Mouse (Mus musculus): Measurements from ENCODE around the gene Rai1. TPM values are rescaled to one million over a fixed set of nuclear protein-coding genes. Genes with fewer than 3 reads are reported as not detected.

The Rai1 gene
- polyA plus RNA-seq, 1 experiment from 2014 or later: 5.1 TPM

DNA sequence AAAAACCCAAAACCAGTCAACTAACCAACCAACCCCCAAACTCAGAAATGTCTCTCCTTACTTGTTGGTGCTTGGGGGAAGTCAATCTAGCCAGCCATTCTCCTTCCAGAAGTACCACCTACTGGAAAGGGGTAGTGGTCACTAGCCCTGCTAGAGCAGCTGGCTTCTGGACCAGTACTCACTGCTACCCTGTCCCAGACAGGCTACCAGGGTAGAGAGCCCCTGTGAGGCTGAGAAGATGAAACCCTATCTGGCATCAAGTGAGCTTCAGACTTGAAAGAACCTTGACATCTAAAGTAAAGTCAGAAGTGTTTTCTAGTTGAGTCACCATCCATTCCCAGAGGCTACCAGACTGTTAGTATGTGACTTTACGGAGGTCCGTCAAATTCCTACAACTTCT is 6.8 kb downstream of the Rai1 start:
- ATAC-seq (ENCODE audit: low read depth): no peak
- WGBS (ENCODE audit: insufficient replicate concordance): 94% methylated on average over 2 of the region's 2 CpGs
- H3K9ac ChIP-seq: no peak overlapping the region; the same call in 1 of the 2 replicates
- no peaks in the 10 kb centered on the region for H3K36me3 ChIP-seq
- H3K27ac ChIP-seq: peak overlapping the region; percentile 93; the same call in 1 of the 2 replicates
- no peaks in the 10 kb centered on the region for H3K27me3 ChIP-seq
- no peak for DNase-seq
- H3K4me3 ChIP-seq (replicated peaks): no peak overlapping the region
- H3K9me3 ChIP-seq (replicated peaks): no peaks in the 10 kb centered on the region
- H3K4me2 ChIP-seq: no peak overlapping the region
- peaks cover 94% of the 10 kb centered on the region for H3K4me1 ChIP-seq (replicated peaks)

DNA sequence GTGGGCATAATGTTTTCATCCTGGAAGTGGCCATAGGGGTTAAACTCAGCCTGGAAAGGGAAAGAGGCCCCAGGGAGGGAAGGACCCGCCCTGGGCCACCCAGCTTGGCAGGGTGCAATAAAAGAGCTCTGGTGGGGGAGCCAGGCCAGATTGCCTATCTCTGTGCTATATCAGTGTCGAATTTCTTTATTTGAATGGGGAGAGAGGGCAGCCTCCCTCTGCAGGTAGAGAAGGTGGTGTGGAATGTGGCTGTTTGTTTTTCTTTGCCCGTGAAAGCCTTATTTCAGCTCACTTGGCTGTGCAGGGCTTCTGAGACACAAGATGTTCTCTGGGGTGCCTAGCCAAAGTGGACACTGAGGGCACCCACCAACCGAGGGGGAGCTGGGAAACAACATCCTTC is 8.8 kb downstream of the Rai1 start:
- Histone ChIP-seq H3K9me3 (replicated peaks) (no peaks in the 10 kb centered on the region), H3K4me1 (replicated peaks) (peaks cover 88% of the 10 kb centered on the region), H3K36me3 (no peaks in the 10 kb centered on the region), H3K27ac (peak overlapping the region; percentile 93), H3K9ac (peak overlapping the region; percentile 84), H3K4me2 (peak overlapping the region; percentile 94), H3K27me3 (no peaks in the 10 kb centered on the region), H3K4me3 (replicated peaks) (peak overlapping the region; percentile 67)
- DNase-seq (no peak), ATAC-seq (ENCODE audit: low read depth) (no peak)
- 4% methylated on average over 4 of the region's 4 CpGs for WGBS (ENCODE audit: insufficient replicate concordance)

DNA sequence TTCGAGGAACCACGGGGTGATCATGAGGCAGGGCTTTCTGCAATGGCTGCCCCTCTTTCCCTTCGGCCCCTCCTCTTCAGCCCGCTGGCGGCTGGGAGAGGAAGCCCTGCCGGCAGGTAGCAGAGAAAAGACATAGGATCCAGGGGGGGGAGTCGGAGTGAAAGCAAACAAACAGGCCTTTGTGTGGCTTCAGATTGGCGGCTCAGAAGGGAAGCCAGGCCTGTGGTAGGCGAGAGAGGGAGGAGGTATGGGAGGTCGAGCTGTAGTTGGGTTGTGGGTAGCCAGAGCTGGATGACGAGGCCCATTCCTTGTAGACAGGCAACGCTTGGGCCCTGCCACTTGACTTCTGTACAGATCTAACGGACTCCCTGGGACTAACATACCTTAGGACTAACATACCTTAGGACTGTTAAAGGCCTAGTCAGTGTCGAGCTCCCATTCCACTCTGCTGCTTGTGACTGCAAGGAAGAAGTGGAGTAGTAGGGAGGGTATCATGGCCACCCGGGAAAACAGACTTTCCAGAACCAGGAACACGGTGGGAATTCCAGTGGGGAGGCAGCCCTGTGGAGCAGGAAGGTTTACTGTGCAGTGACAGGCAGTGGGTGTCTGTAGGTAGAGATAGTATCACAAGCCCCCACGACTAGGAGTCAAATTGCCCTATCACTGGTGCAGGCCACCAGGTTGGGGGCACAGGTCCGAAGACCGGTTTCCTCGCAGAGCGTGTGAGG is 9.6 kb downstream of the Rai1 start:
- Histone ChIP-seq H3K36me3 (no peaks in the 10 kb centered on the region), H3K4me2 (peak overlapping the region; percentile 94), H3K4me1 (replicated peaks) (peaks cover 81% of the 10 kb centered on the region), H3K9ac (peak overlapping the region; percentile 84), H3K27ac (peak overlapping the region; percentile 93), H3K4me3 (replicated peaks) (peak overlapping the region; percentile 67), H3K9me3 (replicated peaks) (no peaks in the 10 kb centered on the region), H3K27me3 (no peaks in the 10 kb centered on the region)
- peak; percentile 39 for DNase-seq
- peak; percentile 15 for ATAC-seq (ENCODE audit: low read depth)
- 2% methylated on average over 21 of the region's 21 CpGs for WGBS (ENCODE audit: insufficient replicate concordance)

DNA sequence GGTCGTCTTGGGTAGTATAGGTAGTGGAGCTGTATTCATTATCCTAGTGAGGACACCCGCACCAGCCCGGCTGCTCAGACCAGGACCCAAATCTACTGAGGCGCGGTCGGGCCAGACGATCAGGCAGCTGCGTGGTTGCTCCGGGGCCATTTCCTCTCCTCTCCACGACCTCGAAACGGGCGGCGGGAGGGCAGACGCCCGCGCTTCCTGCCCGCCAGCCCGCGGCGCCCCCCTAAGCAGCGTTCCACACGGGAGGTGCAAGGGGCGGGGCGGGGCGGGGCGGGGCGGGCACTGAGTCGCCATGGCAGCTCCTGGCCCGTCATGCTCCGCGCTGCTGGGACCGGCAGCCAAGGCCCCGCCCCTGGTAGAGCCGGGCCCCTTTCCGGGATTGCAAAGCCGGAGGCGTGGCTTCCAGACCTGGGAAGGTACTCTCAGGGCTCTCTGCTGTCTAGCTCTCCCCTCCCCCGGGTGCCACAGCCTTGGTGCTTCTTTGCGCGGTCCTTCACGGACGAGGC is 10.3 kb downstream of the Rai1 start:
- ATAC-seq (ENCODE audit: low read depth) (peak; percentile 94), DNase-seq (peak; percentile 96)
- Histone ChIP-seq H3K4me3 (replicated peaks) (peak overlapping the region; percentile 67), H3K9ac (peak overlapping the region; percentile 84), H3K4me2 (peak overlapping the region; percentile 94), H3K36me3 (no peaks in the 10 kb centered on the region), H3K4me1 (replicated peaks) (peaks cover 81% of the 10 kb centered on the region), H3K9me3 (replicated peaks) (no peaks in the 10 kb centered on the region), H3K27ac (peak overlapping the region; percentile 93), H3K27me3 (no peaks in the 10 kb centered on the region)
- 0% methylated on average over 37 of the region's 43 CpGs for WGBS (ENCODE audit: insufficient replicate concordance)

DNA sequence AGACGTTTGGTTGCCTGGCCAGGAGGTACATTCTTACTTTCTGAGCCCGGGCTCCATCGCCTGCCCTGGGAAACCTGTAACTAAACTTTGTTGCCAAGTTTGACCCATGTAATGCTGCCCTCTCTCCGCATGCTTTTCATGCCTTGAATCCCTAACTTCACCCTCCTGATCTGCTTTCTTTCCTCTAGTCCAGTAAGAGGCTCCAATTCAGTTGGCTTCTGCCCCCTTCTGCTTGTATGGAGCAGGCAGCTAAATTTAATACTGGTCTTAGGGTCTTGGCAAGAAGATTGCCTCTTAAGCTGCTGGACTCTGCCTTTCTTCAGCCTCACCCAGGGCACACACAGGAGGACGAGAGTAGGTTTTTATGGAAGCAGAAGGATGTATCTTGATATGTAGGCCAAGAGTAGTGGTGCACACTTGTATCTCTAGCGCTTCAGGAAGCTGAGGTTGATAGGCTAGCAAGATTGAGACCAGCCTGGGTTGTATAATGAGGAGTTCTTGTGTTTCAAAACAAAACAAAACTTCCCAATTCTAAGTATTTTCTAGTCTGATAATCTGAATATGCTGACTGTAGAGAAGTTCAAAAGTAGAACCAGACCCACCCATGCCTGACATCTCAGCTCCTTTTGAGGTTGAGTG is 10.9 kb downstream of the Rai1 start:
- Histone ChIP-seq H3K4me1 (replicated peaks) (peaks cover 83% of the 10 kb centered on the region), H3K27me3 (no peaks in the 10 kb centered on the region), H3K36me3 (no peaks in the 10 kb centered on the region), H3K27ac (peak overlapping the region; percentile 90), H3K4me2 (peak overlapping the region; percentile 94), H3K4me3 (replicated peaks) (peak overlapping the region; percentile 67), H3K9ac (peak overlapping the region; percentile 82), H3K9me3 (replicated peaks) (no peaks in the 10 kb centered on the region)
- ATAC-seq (ENCODE audit: low read depth) (no peak), DNase-seq (no peak)
- 9% methylated on average over 6 of the region's 6 CpGs for WGBS (ENCODE audit: insufficient replicate concordance)

DNA sequence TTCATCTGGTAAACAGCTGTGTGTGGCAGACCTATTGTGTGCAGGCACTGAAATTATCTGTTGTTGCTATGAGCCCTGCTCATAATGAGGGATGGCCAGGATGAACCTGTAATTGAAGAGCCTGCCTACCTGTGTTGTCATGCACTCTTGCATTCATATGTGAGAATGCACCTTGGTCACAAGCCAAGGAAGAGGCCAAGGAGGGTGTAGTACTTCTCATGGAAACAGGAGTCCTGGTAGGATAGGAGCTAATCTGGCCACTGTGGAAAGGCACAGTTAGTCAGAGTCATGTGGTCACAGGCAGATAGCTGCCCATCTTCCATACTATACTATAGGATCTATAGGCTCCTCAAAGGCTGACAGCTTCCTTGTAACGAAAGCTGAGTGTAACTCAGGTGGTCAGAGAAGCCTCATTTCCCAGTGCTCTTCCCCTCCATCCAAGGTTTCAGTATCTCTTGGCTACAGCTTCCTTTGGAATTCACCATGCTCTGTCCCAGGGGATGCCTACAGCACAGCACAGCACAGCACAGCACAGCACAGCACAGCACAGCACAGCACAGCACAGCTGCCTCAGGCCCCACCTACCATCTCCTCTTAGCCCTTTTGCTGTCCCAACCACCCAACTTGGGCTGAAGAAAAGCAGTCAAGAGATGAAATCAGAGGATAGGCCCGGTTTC is 15.9 kb downstream of the Rai1 start:
- Histone ChIP-seq H3K36me3 (no peaks in the 10 kb centered on the region), H3K9ac (no peak overlapping the region), H3K4me1 (replicated peaks) (peaks cover 70% of the 10 kb centered on the region), H3K4me2 (no peak overlapping the region), H3K4me3 (replicated peaks) (no peak overlapping the region), H3K27me3 (no peaks in the 10 kb centered on the region), H3K27ac (no peak overlapping the region), H3K9me3 (replicated peaks) (no peaks in the 10 kb centered on the region)
- ATAC-seq (ENCODE audit: low read depth) (no peak), DNase-seq (no peak)
- 62% methylated on average over 2 of the region's 2 CpGs for WGBS (ENCODE audit: insufficient replicate concordance)

DNA sequence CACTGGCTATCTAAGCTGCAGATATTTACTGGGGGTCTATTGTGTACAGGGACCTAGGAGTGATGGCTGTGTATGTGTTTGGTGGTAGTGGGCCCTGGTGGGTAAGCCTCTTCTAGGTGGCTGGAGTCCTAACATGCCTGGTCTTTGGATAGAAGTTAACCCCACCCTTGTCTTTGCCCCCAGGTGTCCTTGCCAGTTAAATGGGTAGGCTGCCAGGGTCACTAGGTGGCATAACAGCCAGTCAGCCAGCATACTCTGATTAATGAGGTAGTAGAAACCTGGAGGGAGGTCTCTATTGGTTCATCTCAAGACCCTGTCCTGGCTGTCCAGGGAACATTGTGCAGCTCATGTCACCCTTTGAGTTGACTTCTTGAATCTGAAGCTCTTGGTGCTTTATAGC is 17.8 kb downstream of the Rai1 start:
- Histone ChIP-seq H3K4me2 (no peak overlapping the region), H3K27ac (no peak overlapping the region; the same call in 1 of the 2 replicates), H3K9ac (no peak overlapping the region), H3K4me3 (replicated peaks) (no peak overlapping the region), H3K4me1 (replicated peaks) (peaks cover 73% of the 10 kb centered on the region), H3K27me3 (no peaks in the 10 kb centered on the region), H3K9me3 (replicated peaks) (no peaks in the 10 kb centered on the region), H3K36me3 (no peaks in the 10 kb centered on the region)
- DNase-seq (no peak), ATAC-seq (ENCODE audit: low read depth) (no peak)

DNA sequence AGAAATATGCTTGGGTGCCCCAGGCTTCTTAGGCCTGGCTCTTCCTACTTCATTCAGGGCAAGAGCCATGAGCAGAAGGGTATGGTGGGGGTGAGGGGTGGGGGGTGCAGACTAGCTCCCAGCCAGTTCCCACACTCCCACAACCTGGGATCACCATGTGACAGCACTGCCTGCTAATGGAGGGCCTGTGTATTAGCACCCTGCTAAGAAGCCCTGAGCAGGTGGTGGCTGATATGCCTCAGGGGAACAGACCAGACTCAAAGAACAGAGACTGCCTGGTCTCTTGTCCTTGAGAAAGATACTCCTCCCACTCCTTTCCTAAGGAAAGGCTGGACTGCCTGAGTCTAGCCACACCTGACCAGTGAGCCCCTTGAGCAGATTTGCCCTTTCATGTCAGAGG is 22.2 kb downstream of the Rai1 start:
- DNase-seq (no peak), ATAC-seq (ENCODE audit: low read depth) (no peak; the same call in 1 of the 2 replicates)
- H3K9ac ChIP-seq: no peak overlapping the region
- H3K27ac ChIP-seq: no peak overlapping the region
- H3K27me3 ChIP-seq: no peaks in the 10 kb centered on the region
- H3K4me2 ChIP-seq: no peak overlapping the region
- H3K36me3 ChIP-seq: no peaks in the 10 kb centered on the region
- H3K4me1 ChIP-seq (replicated peaks): peaks cover 51% of the 10 kb centered on the region
- H3K9me3 ChIP-seq (replicated peaks): no peaks in the 10 kb centered on the region
- no peak overlapping the region for H3K4me3 ChIP-seq (replicated peaks)

DNA sequence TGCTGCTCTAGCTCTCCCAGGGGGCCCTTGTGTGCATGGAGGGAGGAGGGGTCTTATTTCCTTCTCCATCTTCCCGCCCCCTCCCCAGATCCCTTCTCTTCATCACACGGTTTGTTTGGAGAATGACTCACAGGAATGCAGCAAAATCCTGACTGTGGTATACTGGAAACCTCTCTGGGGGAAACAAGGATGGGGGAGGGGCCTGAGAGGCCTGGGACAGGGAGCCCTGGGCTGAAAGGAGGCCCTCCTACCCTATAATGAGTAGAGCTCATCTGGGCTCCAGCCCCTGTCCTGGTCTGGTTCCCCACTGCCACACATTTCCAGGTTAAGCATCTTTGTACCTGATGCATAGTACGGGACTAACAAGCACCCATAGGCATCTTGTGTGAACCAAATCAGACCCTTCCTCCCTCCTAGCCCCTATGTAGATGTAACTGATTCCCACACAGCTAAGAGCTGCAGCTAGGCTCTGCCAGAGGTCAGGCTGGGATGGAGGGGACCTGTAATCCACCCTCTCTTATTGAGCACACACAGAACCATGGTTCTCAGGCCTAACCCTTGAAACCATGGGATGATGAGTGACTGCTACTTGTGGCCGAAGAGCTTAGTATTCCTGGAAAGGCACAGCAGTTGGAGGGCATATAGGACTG is 23.2 kb downstream of the Rai1 start:
- H3K27ac ChIP-seq: no peak overlapping the region
- ATAC-seq (ENCODE audit: low read depth) (no peak), DNase-seq (no peak)
- 63% methylated on average over 4 of the region's 4 CpGs for WGBS (ENCODE audit: insufficient replicate concordance)
- no peaks in the 10 kb centered on the region for H3K27me3 ChIP-seq
- no peak overlapping the region for H3K9ac ChIP-seq
- peaks cover 55% of the 10 kb centered on the region for H3K4me1 ChIP-seq (replicated peaks)
- no peaks in the 10 kb centered on the region for H3K9me3 ChIP-seq (replicated peaks)
- no peaks in the 10 kb centered on the region for H3K36me3 ChIP-seq
- H3K4me3 ChIP-seq (replicated peaks): no peak overlapping the region
- no peak overlapping the region for H3K4me2 ChIP-seq

DNA sequence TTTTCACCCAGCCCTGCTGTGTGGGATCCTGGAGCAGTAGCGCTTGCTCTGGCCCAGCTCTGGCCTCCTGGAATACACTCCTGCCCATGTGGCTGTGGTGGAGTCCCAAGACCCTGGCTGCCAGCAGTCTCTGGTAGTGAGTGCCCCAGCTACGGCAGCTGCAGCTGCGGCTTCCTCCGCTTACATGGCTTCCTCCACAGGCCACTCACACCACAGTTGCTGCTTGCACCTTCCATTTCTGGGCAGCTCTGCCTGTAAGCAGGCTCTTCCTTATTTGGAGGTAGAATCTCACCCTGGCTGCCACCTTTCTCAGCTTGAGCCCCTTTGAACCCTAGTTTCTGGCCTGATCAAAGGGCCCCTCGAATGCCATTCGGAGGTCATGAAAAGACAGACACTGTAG is 25.7 kb downstream of the Rai1 start:
- no peak overlapping the region for H3K27ac ChIP-seq
- no peak overlapping the region for H3K4me2 ChIP-seq
- no peak overlapping the region for H3K9ac ChIP-seq
- no peak for DNase-seq
- H3K36me3 ChIP-seq: no peaks in the 10 kb centered on the region
- H3K4me3 ChIP-seq (replicated peaks): no peak overlapping the region
- no peaks in the 10 kb centered on the region for H3K27me3 ChIP-seq
- H3K4me1 ChIP-seq (replicated peaks): peaks cover 62% of the 10 kb centered on the region
- H3K9me3 ChIP-seq (replicated peaks): no peaks in the 10 kb centered on the region
- no peak for ATAC-seq (ENCODE audit: low read depth)
- WGBS (ENCODE audit: insufficient replicate concordance): 61% methylated on average over 6 of the region's 6 CpGs

DNA sequence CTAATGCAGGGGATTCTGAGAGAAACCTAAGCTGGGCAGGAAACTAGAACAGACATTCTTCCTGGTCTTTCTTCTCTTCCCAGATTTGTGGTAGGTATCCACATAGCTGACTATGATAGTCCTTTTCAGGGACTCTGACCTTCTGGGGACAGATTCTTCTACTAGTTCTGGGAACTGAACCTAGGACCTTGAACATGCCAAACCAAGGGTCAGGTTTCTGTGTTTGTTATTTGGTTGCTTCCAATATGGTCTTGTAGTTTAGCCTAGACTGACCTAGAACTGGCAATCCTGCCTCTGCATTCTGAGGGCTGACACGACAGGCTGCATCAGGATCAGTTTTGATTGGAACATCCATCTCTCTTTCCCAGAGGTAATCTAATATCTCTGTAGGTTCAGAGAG is 27.2 kb downstream of the Rai1 start:
- H3K9ac ChIP-seq: no peak overlapping the region
- H3K4me3 ChIP-seq (replicated peaks): no peak overlapping the region
- no peaks in the 10 kb centered on the region for H3K27me3 ChIP-seq
- H3K27ac ChIP-seq: no peak overlapping the region
- H3K9me3 ChIP-seq (replicated peaks): no peaks in the 10 kb centered on the region
- no peak for ATAC-seq (ENCODE audit: low read depth)
- H3K4me2 ChIP-seq: no peak overlapping the region
- H3K4me1 ChIP-seq (replicated peaks): peaks cover 54% of the 10 kb centered on the region
- no peak for DNase-seq
- H3K36me3 ChIP-seq: no peaks in the 10 kb centered on the region
- WGBS (ENCODE audit: insufficient replicate concordance): 69% methylated on average over 1 of the region's 1 CpGs
